Mouse (Mus musculus): ENCODE data around the gene Ccdc9b. TPM values are rescaled to one million over a fixed set of nuclear protein-coding genes. Genes with fewer than 3 reads are reported as not detected.

Gene Ccdc9b
- total RNA-seq, 4 experiments from 2014 or later: 17.5 to 20.6 (median 18.4) TPM

GRCm38 (mm10) chr2:118778418-118778817, 16.0 kb upstream of the Ccdc9b start:
- DNase-seq (ENCODE audit: low spot score in 2 of 2): no peak

- DNase-seq (ENCODE audit: low spot score in 2 of 2): no peak
Observed at GRCm38 (mm10) chr2:118776295-118776694, 13.8 kb upstream of the Ccdc9b start.

GRCm38 (mm10) chr2:118775846-118776245, 13.4 kb upstream of the Ccdc9b start:
- DNase-seq (ENCODE audit: low spot score in 2 of 2): no peak

GRCm38 (mm10) chr2:118775396-118775795, 12.9 kb upstream of the Ccdc9b start:
- DNase-seq (ENCODE audit: low spot score in 2 of 2): no peak

GRCm38 (mm10) chr2:118774536-118774935, 12.1 kb upstream of the Ccdc9b start:
- no peak for DNase-seq (ENCODE audit: low spot score in 2 of 2)

- no peak for DNase-seq (ENCODE audit: low spot score in 2 of 2)
Observed at GRCm38 (mm10) chr2:118772158-118772874, 9.9 kb upstream of the Ccdc9b start, which contains the start of gene Phgr1. Phgr1 (plus strand) TSS chr2:118772769.

- no peak for DNase-seq (ENCODE audit: low spot score in 2 of 2)
Observed at GRCm38 (mm10) chr2:118766041-118767033, 3.9 kb upstream of the Ccdc9b start.

GRCm38 (mm10) chr2:118764875-118765274, 2.4 kb upstream of the Ccdc9b start:
- DNase-seq (ENCODE audit: low spot score in 2 of 2): no peak

GRCm38 (mm10) chr2:118764094-118764831, 1.8 kb upstream of the Ccdc9b start:
- DNase-seq (ENCODE audit: low spot score in 2 of 2): no peak

GRCm38 (mm10) chr2:118763469-118763868, 1.0 kb upstream of the Ccdc9b start:
- DNase-seq (ENCODE audit: low spot score in 2 of 2): no peak

- DNase-seq (ENCODE audit: low spot score in 2 of 2): no peak
Observed at GRCm38 (mm10) chr2:118762784-118763148, 305 bp upstream of the Ccdc9b start.

GRCm38 (mm10) chr2:118761358-118761757, 1.1 kb downstream of the Ccdc9b start:
- no peak for DNase-seq (ENCODE audit: low spot score in 2 of 2)

GRCm38 (mm10) chr2:118760311-118761025, 2.0 kb downstream of the Ccdc9b start:
- no peak for DNase-seq (ENCODE audit: low spot score in 2 of 2)

GRCm38 (mm10) chr2:118759828-118760227, 2.6 kb downstream of the Ccdc9b start:
- DNase-seq (ENCODE audit: low spot score in 2 of 2): no peak

GRCm38 (mm10) chr2:118756103-118756502, 6.4 kb downstream of the Ccdc9b start:
- DNase-seq (ENCODE audit: low spot score in 2 of 2): no peak

- no peak for DNase-seq (ENCODE audit: low spot score in 2 of 2)
Observed at GRCm38 (mm10) chr2:118755407-118755806, 7.1 kb downstream of the Ccdc9b start.

GRCm38 (mm10) chr2:118754143-118754542, 8.3 kb downstream of the Ccdc9b start:
- DNase-seq (ENCODE audit: low spot score in 2 of 2): no peak

GRCm38 (mm10) chr2:118752792-118753108, 9.7 kb downstream of the Ccdc9b start:
- no peak for DNase-seq (ENCODE audit: low spot score in 2 of 2)

GRCm38 (mm10) chr2:118751896-118752791, 10.3 kb downstream of the Ccdc9b start:
- no peak for DNase-seq (ENCODE audit: low spot score in 2 of 2)

GRCm38 (mm10) chr2:118750476-118750875, 12.0 kb downstream of the Ccdc9b start:
- no peak for DNase-seq (ENCODE audit: low spot score in 2 of 2)
